Mouse (Mus musculus): ENCODE results near the gene Gucy2c.

Gene Gucy2c

DNA sequence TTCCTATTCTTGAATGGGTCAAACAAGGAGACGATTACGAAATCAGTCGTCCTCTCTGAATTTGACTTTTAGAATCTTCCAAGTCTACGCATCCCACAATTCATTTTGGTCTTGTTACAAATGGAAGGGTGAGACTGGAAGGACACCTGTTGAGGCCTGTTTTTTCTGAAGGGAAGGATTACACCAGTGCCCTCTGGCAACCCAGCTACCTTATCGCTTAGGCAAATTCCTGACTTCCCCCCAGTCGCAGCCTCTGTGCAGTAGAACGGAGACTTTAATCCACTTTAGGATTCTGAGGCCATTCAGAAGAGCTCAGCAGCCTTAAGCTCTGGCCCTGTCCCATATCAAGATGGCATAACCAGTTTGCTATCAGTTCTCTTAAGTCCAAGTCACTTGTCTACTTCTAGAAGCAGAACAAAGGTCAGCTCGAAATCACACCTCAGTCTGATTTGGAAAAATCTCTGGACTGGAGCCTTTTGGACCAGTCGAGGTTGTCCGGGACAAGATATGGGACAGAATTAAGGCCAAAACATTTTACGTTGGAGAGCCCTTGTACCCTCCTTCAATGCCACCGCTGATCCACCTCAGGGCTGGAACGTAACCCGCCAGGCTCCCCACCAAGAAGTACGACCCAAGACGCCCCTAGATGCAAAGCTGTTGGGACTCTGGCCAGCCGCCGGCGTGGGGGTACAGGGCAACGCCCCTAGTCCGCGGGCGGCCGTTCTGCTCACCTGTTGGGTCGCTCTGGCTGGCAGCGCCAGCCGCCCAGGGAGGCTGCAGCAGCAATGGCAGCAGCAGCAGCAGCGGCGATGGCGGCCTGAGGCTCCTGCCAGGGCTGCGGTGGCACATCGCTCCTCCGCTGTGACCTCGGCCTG lies 120.5 kb downstream of the Gucy2c start:
- DNase-seq (ENCODE audit: low spot score) = no peak

DNA sequence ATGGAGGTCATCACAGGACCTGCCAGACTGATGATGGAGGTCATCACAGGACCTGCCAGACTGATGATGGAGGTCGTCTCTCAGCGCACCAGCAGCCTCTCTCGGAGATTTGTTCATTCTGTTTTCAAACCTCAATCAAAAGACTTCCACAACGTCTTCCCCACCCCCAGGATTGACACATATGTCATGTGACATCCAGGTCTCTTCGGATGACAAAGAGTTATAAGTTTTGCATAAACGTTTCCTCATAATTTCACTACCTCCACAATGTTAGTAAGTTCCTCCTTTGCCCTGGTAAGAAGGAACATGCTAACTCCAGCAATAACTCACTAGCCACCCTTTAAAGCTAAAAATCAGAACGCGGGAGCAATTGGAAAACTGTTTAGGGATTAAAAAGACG lies 122.3 kb downstream of the Gucy2c start:
- no peak for DNase-seq (ENCODE audit: low spot score)

- no peak for DNase-seq (ENCODE audit: low spot score)
Measured at GRCm38 (mm10) chr6:136658303-136658702, 123.3 kb downstream of the Gucy2c start.

DNA sequence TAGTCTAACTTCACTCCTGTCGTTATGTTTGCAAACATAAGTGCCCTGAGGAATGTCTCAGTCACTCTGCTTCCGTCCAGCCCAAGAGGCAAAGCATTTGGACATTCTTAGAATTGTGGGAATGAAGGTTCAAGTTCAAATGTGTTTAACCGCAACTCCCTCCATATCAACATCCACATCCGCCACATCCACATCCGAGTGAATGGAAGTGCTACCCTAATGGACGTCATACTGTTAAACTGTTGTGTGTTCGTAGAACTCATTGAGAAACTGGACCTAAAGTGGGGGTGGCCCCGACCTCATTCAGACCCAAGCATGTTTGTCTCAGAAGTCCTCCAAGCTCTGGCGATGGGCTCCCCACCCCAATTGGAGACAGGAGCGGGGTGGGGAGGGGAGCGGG lies 125.8 kb downstream of the Gucy2c start:
- no peak for DNase-seq (ENCODE audit: low spot score)

DNA sequence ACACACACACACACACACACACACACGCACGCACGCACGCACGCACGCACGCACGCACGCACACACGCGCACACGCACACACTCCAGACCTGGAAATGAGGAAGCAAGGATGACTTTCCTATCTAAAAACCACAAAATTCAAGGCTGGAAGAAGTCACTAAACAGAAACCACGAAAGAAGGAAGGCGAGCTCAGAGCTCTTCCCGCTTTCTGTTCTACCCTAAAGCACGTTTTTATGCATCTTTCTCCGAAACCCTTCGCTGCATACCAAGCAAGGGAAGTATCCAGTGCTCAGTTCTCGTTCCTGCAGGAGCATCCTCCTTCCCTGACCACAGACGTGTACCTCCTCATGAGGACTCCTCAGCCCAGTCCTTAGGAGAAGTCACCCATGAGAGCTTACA lies 127.1 kb downstream of the Gucy2c start:
- DNase-seq (ENCODE audit: low spot score) = no peak

DNA sequence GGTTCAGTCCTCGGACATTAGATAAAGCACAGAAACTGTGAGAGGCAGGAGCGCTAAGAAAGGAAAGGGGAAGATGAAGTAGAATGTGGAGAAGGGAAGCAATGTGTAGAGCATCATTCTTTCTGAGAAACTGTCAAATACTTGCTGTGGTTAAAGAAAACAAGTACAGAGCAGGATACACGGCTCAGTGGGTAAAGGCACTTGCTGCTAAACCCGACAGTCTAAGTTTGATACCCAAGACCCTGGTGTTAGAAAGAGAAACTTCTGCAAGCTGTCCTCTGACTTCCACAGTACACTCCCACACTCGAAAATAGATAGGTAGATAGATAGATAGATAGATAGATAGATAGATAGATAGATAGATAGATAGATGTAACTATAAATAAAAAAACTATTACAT lies 128.2 kb downstream of the Gucy2c start:
- DNase-seq (ENCODE audit: low spot score) = no peak

GRCm38 (mm10) chr6:136650664-136651063 lies 130.9 kb downstream of the Gucy2c start:
- DNase-seq (ENCODE audit: low spot score) = no peak

DNA sequence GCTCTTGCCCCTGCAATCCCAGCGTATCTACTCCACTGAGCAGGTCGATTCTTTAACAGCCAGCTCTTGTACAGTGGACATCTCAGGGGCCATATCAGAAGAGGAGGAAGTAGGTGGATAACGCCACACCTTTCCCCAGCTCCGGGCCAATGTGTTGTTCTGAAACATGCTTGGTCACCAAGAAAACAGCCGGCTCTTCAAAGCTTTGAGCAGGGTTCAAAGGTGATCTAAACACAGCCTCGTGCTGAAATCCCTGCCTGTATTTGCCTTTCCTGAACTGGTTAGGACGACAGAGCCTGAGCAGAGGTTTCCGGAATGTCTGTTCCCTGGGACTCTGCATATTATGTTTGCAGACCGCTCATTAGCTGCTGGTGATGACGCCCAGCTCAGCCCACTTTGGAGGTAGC lies 134.1 kb downstream of the Gucy2c start:
- no peak for DNase-seq (ENCODE audit: low spot score)

All from MN1 (cell line).